Mouse (Mus musculus) kidney, adult 2 months (tissue): ENCODE measurements around the gene Atp1a1. TPM values are rescaled to one million over a fixed set of nuclear protein-coding genes. Genes with fewer than 3 reads are reported as not detected.

Source experiments
- DNase-seq: peaks from one replicate; pipeline ENCODE4 v3.0.0; 2021
- H3K27ac ChIP-seq: fragments of 200-500 bp; 2 replicates; pipeline ENCODE4 v1.5.1; 2012; ENCODE audit warnings: low read depth, low read length, control low read depth, inconsistent platforms; ENCODE audit not compliant: insufficient read depth
- H3K27me3 ChIP-seq: fragments of 200-500 bp; replicated peaks from 2 replicates; pipeline ENCODE4 v1.6.1; 2012; ENCODE audit warnings: mild to moderate bottlenecking, moderate library complexity, low read length, inconsistent platforms; ENCODE audit not compliant: control insufficient read depth, insufficient read depth
- H3K36me3 ChIP-seq: fragments of 200-500 bp; 2 replicates; pipeline ENCODE4 v1.6.1; 2012; ENCODE audit warnings: mild to moderate bottlenecking, moderate library complexity, low read length, inconsistent platforms; ENCODE audit not compliant: control insufficient read depth, insufficient read depth
- H3K4me1 ChIP-seq: fragments of 200-500 bp; 2 replicates; pipeline ENCODE4 v1.6.1; 2011; ENCODE audit warnings: low read length; ENCODE audit not compliant: control insufficient read depth, insufficient read depth
- H3K4me3 ChIP-seq: fragments of 200-500 bp; 2 replicates; pipeline ENCODE4 v1.5.1; 2011; ENCODE audit warnings: mild to moderate bottlenecking, low read depth, low read length, control low read depth; ENCODE audit not compliant: insufficient read depth
- CTCF ChIP-seq: fragments of 200-500 bp; conservative IDR thresholded peaks from 2 replicates; pipeline ENCODE4 v1.5.1; 2011; ENCODE audit warnings: low read depth, mild to moderate bottlenecking, control low read depth, low read length, moderate library complexity, mixed read lengths; ENCODE audit not compliant: insufficient read depth, insufficient read length
- POLR2A ChIP-seq: fragments of 200-500 bp; IDR thresholded peaks from one replicate; pipeline ENCODE4 v1.6.1; 2011; ENCODE audit warnings: low read depth, low read length, control low read depth
- WGBS: fragments of 180-500 bp; shearing (Covaris S2); methylation state at CpG from one replicate; pipeline ENCODE4 v1.1.7; 2018; 5-methylcytosine and 5-hydroxymethylcytosine counted together
- polyA plus RNA-seq: library from polyadenylated mRNA; depleted of rRNA; stranded (reverse); fragments of >200 nt; gene quantifications from 2 replicates; pipeline ENCODE4 v1.2.3, GENCODE M21; 2012

The Atp1a1 gene
- polyA plus RNA-seq, 1 experiment, result 2,267 TPM

DNA sequence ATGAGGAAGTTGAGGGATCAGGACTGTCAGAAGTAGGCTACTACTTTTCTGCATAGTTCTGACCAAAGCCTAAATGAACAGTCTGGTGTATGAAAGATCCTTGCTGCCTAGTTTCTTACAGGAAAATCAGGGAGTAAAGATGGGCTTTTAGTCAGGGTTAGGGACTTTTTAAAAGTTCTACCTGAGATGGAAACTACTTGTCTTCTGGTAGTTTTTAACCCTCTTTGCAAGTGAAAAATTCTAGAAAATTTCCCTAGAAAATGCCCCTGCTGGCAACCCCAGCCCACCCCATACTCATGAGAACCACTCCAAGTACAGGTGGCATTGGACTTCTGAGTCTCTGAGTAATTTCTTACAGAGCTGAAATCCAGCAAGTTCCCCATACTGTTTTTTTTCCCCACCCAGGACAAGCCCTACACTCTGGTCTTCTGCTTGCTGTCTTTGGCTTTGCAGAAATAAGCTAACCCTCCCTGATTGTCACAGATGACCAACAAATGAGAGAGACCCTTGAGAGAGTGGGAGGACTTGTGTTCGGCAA is 41.2 kb upstream of the Atp1a1 start:
- DNase-seq, result no peak
- TF ChIP-seq CTCF, result no peak
- TF ChIP-seq POLR2A, result no peak
- no peak overlapping the region for H3K27ac ChIP-seq
- WGBS, result 68% methylated on average over 1 of the region's 1 CpGs
- H3K4me1 ChIP-seq, result peaks cover 11% of the 10 kb centered on the region
- H3K36me3 ChIP-seq, result no peaks in the 10 kb centered on the region
- H3K27me3 ChIP-seq, result no peaks in the 10 kb centered on the region
- H3K4me3 ChIP-seq, result no peak overlapping the region

- WGBS, result 66% methylated on average over 4 of the region's 4 CpGs
- TF ChIP-seq POLR2A (no peak), CTCF (no peak)
- Histone ChIP-seq H3K4me1 (peaks cover 3% of the 10 kb centered on the region; the same call in 1 of the 2 replicates), H3K4me3 (no peak overlapping the region), H3K36me3 (no peaks in the 10 kb centered on the region), H3K27me3 (no peaks in the 10 kb centered on the region), H3K27ac (no peak overlapping the region)
- peak; percentile 26 for DNase-seq
These were observed 39.7 kb upstream of the Atp1a1 start for GRCm38 (mm10) chr3:101644062-101644802.

GRCm38 (mm10) chr3:101643264-101643663 is 38.8 kb upstream of the Atp1a1 start:
- no peak for DNase-seq
- H3K36me3 ChIP-seq, result no peaks in the 10 kb centered on the region
- WGBS, result 92% methylated on average over 2 of the region's 2 CpGs
- H3K4me3 ChIP-seq, result no peak overlapping the region
- no peak overlapping the region for H3K27ac ChIP-seq
- H3K4me1 ChIP-seq, result no peaks in the 10 kb centered on the region
- no peak for TF ChIP-seq CTCF
- no peak for TF ChIP-seq POLR2A
- no peaks in the 10 kb centered on the region for H3K27me3 ChIP-seq

DNA sequence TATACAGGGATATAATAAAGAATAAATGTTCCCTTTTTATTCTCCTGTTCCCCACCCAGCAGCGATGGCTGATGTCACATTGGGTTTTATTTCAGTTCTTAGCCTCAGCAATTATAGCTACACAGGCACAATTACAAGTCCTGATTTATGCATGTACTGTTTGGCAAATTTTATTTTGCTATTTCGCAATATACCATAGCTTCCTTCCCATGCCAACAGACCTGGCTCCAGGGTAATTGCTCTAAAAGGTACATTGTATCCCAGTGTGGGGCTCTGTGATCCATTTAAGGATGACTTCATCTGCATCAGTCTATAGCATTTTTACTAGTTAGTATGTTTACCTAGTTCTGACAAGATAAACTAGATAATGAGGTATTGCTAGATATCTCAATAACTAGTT is 33.7 kb upstream of the Atp1a1 start:
- H3K4me1 ChIP-seq, result no peaks in the 10 kb centered on the region
- WGBS, result 85% methylated on average over 2 of the region's 2 CpGs
- H3K27me3 ChIP-seq, result no peaks in the 10 kb centered on the region
- DNase-seq, result no peak
- H3K27ac ChIP-seq, result no peak overlapping the region
- H3K4me3 ChIP-seq, result no peak overlapping the region
- TF ChIP-seq CTCF (no peak), POLR2A (no peak)
- no peaks in the 10 kb centered on the region for H3K36me3 ChIP-seq

GRCm38 (mm10) chr3:101636510-101636909 is 32.0 kb upstream of the Atp1a1 start:
- Histone ChIP-seq H3K36me3 (no peaks in the 10 kb centered on the region), H3K27ac (no peak overlapping the region), H3K27me3 (no peaks in the 10 kb centered on the region), H3K4me1 (no peaks in the 10 kb centered on the region), H3K4me3 (no peak overlapping the region)
- 95% methylated on average over 7 of the region's 7 CpGs for WGBS
- DNase-seq, result no peak
- TF ChIP-seq CTCF (no peak), POLR2A (no peak)

DNA sequence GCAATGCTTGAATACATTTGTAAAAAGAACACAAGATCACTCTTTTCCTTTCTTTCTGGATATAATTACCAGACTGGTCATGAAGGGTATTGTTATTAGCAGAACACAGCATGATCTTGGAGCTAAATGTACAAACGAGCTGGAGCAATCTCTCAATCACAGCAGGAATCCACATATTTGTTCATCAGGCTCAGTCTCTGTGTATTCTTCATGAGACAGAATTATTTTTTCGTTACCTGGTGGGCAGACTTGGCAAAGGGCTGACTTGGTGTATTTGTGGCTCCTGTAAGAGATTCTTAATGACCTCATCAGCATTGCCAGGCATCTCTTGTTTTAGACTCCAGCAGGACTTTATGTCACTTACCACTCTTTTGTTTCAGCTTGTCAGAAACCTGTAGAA is 31.6 kb upstream of the Atp1a1 start:
- WGBS, result 83% methylated on average over 2 of the region's 2 CpGs
- H3K4me3 ChIP-seq, result no peak overlapping the region
- H3K36me3 ChIP-seq, result no peaks in the 10 kb centered on the region
- TF ChIP-seq CTCF (no peak), POLR2A (no peak)
- no peaks in the 10 kb centered on the region for H3K4me1 ChIP-seq
- no peaks in the 10 kb centered on the region for H3K27me3 ChIP-seq
- DNase-seq, result no peak
- H3K27ac ChIP-seq, result no peak overlapping the region

GRCm38 (mm10) chr3:101634141-101634900 is 29.8 kb upstream of the Atp1a1 start:
- H3K27me3 ChIP-seq, result no peaks in the 10 kb centered on the region
- WGBS, result 83% methylated on average over 9 of the region's 9 CpGs
- no peak overlapping the region for H3K27ac ChIP-seq
- no peaks in the 10 kb centered on the region for H3K4me1 ChIP-seq
- TF ChIP-seq POLR2A (no peak), CTCF (no peak)
- H3K36me3 ChIP-seq, result no peaks in the 10 kb centered on the region
- no peak overlapping the region for H3K4me3 ChIP-seq
- no peak for DNase-seq
